Mouse (Mus musculus) lung, postnatal 0 days (tissue): Measurements from ENCODE around the gene 4931406P16Rik. TPM values are rescaled to one million over a fixed set of nuclear protein-coding genes. Genes with fewer than 3 reads are reported as not detected.

Experiments used
- ATAC-seq: fragments of 200-750 bp; cut with Nextera tagmentation; 2 replicates; pipeline ENCODE4 v1.8.0; 2017; ENCODE audit warnings: moderate library complexity
- DNase-seq: peaks from one replicate; pipeline ENCODE4 v3.0.0-alpha.2; 2016; ENCODE audit warnings: low spot score
- H3K27ac ChIP-seq: fragments of 300-500 bp; sonication (generic); 2 replicates; pipeline ENCODE4 v1.5.1; 2014; ENCODE audit warnings: antibody characterized with exemption, mild to moderate bottlenecking, low read length, mixed read lengths
- H3K27me3 ChIP-seq: fragments of 300-500 bp; sonication (generic); replicated peaks from 2 replicates; pipeline ENCODE4 v1.6.1; 2014; ENCODE audit warnings: low read length, mixed read lengths; ENCODE audit not compliant: insufficient read depth
- H3K36me3 ChIP-seq: fragments of 300-500 bp; sonication (generic); 2 replicates; pipeline ENCODE4 v1.6.1; 2014; ENCODE audit warnings: low read length, mixed read lengths; ENCODE audit not compliant: insufficient read depth
- H3K4me1 ChIP-seq: fragments of 300-500 bp; sonication (generic); 2 replicates; pipeline ENCODE4 v1.6.1; 2014; ENCODE audit warnings: antibody characterized with exemption, low read depth, low read length, mixed read lengths; ENCODE audit not compliant: insufficient read depth
- H3K4me2 ChIP-seq: fragments of 300-500 bp; sonication (generic); replicated peaks from 2 replicates; pipeline ENCODE4 v1.6.1; 2014; ENCODE audit warnings: low read depth, mild to moderate bottlenecking, low read length, moderate library complexity, mixed read lengths
- H3K4me3 ChIP-seq: fragments of 300-500 bp; sonication (generic); 2 replicates; pipeline ENCODE4 v1.5.1; 2014; ENCODE audit warnings: low read depth, low read length
- H3K9ac ChIP-seq: fragments of 300-500 bp; sonication (generic); replicated peaks from 2 replicates; pipeline ENCODE4 v1.6.1; 2014; ENCODE audit warnings: low read depth, mild to moderate bottlenecking
- H3K9me3 ChIP-seq: fragments of 300-500 bp; sonication (generic); 2 replicates; pipeline ENCODE4 v1.6.1; 2016; ENCODE audit warnings: low read length, mixed read lengths
- CTCF ChIP-seq: IDR thresholded peaks from 2 replicates; pipeline ENCODE4 v1.5.1; 2016; ENCODE audit warnings: antibody characterized with exemption, mild to moderate bottlenecking
- EP300 ChIP-seq: IDR thresholded peaks from 2 replicates; pipeline ENCODE4 v1.6.1; 2016; ENCODE audit warnings: antibody characterized with exemption, mild to moderate bottlenecking, control low read depth
- WGBS: fragments of 180-500 bp; shearing (Covaris S2); extraction: QIAGEN DNeasy Blood & Tissue Kit; methylation state at CpG from one replicate; pipeline ENCODE4 v1.1.7; 2014; 5-methylcytosine and 5-hydroxymethylcytosine counted together
- polyA plus RNA-seq: library from polyadenylated mRNA; unstranded; fragments of >200 nt; fragmentation: Nextera tagmentation; extraction: Ambion mirVana; gene quantifications from 2 replicates; pipeline ENCODE4 v1.2.1, GENCODE M21; 2015

The 4931406P16Rik gene
- polyA plus RNA-seq, 1 experiment from 2014 or later, result 57.3 TPM

GRCm38 (mm10) chr7:34226846-34227245, 86.5 kb downstream of the 4931406P16Rik start:
- DNase-seq (no peak), ATAC-seq (no peak)
- H3K9ac ChIP-seq, result no peak overlapping the region
- H3K27me3 ChIP-seq, result no peaks in the 10 kb centered on the region
- H3K36me3 ChIP-seq, result 0 out of 2 replicates have a peak, but pooled peaks cover 4% of the 10 kb centered on the region
- H3K27ac ChIP-seq, result no peak overlapping the region
- H3K4me1 ChIP-seq, result 0 out of 2 replicates have a peak, but pooled peaks cover 8% of the 10 kb centered on the region
- WGBS, result 87% methylated on average over 12 of the region's 12 CpGs
- no peak overlapping the region for H3K4me2 ChIP-seq
- peak; percentile 32; the same call in 1 of the 2 replicates for TF ChIP-seq CTCF
- no peak for TF ChIP-seq EP300
- no peaks in the 10 kb centered on the region for H3K9me3 ChIP-seq
- no peak overlapping the region for H3K4me3 ChIP-seq

GRCm38 (mm10) chr7:34226086-34226485, 87.3 kb downstream of the 4931406P16Rik start:
- Histone ChIP-seq H3K27me3 (no peaks in the 10 kb centered on the region), H3K27ac (no peak overlapping the region), H3K36me3 (0 out of 2 replicates have a peak, but pooled peaks cover 4% of the 10 kb centered on the region), H3K4me3 (no peak overlapping the region), H3K9ac (no peak overlapping the region), H3K9me3 (no peaks in the 10 kb centered on the region), H3K4me1 (0 out of 2 replicates have a peak, but pooled peaks cover 8% of the 10 kb centered on the region), H3K4me2 (no peak overlapping the region)
- 74% methylated on average over 8 of the region's 8 CpGs for WGBS
- TF ChIP-seq CTCF (no peak), EP300 (no peak)
- DNase-seq (no peak), ATAC-seq (no peak)

GRCm38 (mm10) chr7:34224308-34224707, 89.0 kb downstream of the 4931406P16Rik start:
- WGBS, result 85% methylated on average over 6 of the region's 6 CpGs
- no peaks in the 10 kb centered on the region for H3K27me3 ChIP-seq
- no peak for ATAC-seq
- no peak overlapping the region for H3K9ac ChIP-seq
- H3K27ac ChIP-seq, result no peak overlapping the region
- H3K36me3 ChIP-seq, result peaks cover 4% of the 10 kb centered on the region; the same call in 1 of the 2 replicates
- H3K4me3 ChIP-seq, result no peak overlapping the region
- DNase-seq, result no peak
- H3K4me1 ChIP-seq, result 0 out of 2 replicates have a peak, but pooled peaks cover 2% of the 10 kb centered on the region
- no peak overlapping the region for H3K4me2 ChIP-seq
- TF ChIP-seq EP300, result no peak
- TF ChIP-seq CTCF, result no peak
- no peaks in the 10 kb centered on the region for H3K9me3 ChIP-seq

DNA sequence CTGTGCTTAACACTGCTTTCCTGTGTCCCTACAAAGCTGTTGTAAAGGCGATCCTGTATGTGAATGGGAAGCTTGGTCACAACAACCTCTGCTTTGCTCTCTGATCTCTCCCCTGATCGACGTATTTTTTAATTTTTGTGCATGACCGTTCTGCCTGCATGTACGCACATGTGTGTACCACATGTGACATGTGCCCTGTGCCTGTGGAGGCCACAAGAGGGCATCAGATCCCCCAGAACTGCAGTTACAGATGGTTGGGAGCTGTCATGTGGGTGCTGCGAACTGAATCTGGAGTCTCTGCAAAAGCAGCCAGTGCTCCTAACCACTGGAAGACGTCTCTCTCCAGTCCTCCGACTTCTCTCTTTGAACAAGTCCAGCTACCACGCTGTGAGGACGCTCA, 91.0 kb downstream of the 4931406P16Rik start:
- no peak overlapping the region for H3K4me2 ChIP-seq
- H3K27ac ChIP-seq, result no peak overlapping the region
- no peaks in the 10 kb centered on the region for H3K4me1 ChIP-seq
- H3K9ac ChIP-seq, result no peak overlapping the region
- H3K27me3 ChIP-seq, result no peaks in the 10 kb centered on the region
- WGBS, result 96% methylated on average over 10 of the region's 10 CpGs
- TF ChIP-seq CTCF, result 0 out of 2 replicates have a peak, but pooled peaks have one; percentile 12
- no peak for TF ChIP-seq EP300
- H3K36me3 ChIP-seq, result peaks cover 21% of the 10 kb centered on the region
- ATAC-seq, result no peak
- H3K4me3 ChIP-seq, result no peak overlapping the region
- no peak for DNase-seq
- no peaks in the 10 kb centered on the region for H3K9me3 ChIP-seq

GRCm38 (mm10) chr7:34221594-34222250, 91.6 kb downstream of the 4931406P16Rik start:
- peak; percentile 33 for DNase-seq
- Histone ChIP-seq H3K27ac (no peak overlapping the region), H3K36me3 (peaks cover 25% of the 10 kb centered on the region), H3K4me1 (no peaks in the 10 kb centered on the region), H3K27me3 (no peaks in the 10 kb centered on the region), H3K9me3 (no peaks in the 10 kb centered on the region), H3K4me2 (no peak overlapping the region), H3K9ac (no peak overlapping the region), H3K4me3 (no peak overlapping the region)
- 78% methylated on average over 9 of the region's 9 CpGs for WGBS
- ATAC-seq, result no peak; the same call in 1 of the 2 replicates
- TF ChIP-seq EP300 (no peak), CTCF (no peak)

- DNase-seq (no peak), ATAC-seq (no peak)
- H3K4me2 ChIP-seq, result no peak overlapping the region
Observed at GRCm38 (mm10) chr7:34218496-34218895, 94.9 kb downstream of the 4931406P16Rik start.

More at GRCm38 (mm10) chr7:34218496-34218895, 94.9 kb downstream of the 4931406P16Rik start:
- Histone ChIP-seq H3K36me3 (peaks cover 36% of the 10 kb centered on the region), H3K9me3 (no peaks in the 10 kb centered on the region), H3K4me1 (no peaks in the 10 kb centered on the region), H3K4me3 (no peak overlapping the region), H3K27me3 (no peaks in the 10 kb centered on the region), H3K27ac (no peak overlapping the region), H3K9ac (no peak overlapping the region)
- TF ChIP-seq EP300, result no peak
- 39% methylated on average over 1 of the region's 1 CpGs for WGBS
